Mouse (Mus musculus) intestine, postnatal 0 days (tissue): ENCODE results near the gene Tceal5. TPM values are rescaled to one million over a fixed set of nuclear protein-coding genes. Genes with fewer than 3 reads are reported as not detected.

Source experiments
- ATAC-seq: fragments of 200-750 bp; cut with Nextera tagmentation; 2 replicates; pipeline ENCODE4 v1.8.0; 2017; ENCODE audit warnings: mild to moderate bottlenecking, moderate TSS enrichment, moderate library complexity
- H3K27ac ChIP-seq: fragments of 300-500 bp; sonication (generic); 2 replicates; pipeline ENCODE4 v1.5.1; 2014; ENCODE audit warnings: mild to moderate bottlenecking, low read depth, low read length, moderate library complexity
- H3K27me3 ChIP-seq: fragments of 300-500 bp; sonication (generic); replicated peaks from 2 replicates; pipeline ENCODE4 v1.6.1; 2014; ENCODE audit warnings: low read length, mixed read lengths; ENCODE audit not compliant: control insufficient read depth, insufficient read depth
- H3K36me3 ChIP-seq: fragments of 300-500 bp; sonication (generic); 2 replicates; pipeline ENCODE4 v1.6.1; 2014; ENCODE audit warnings: mild to moderate bottlenecking, moderate library complexity; ENCODE audit not compliant: control insufficient read depth, insufficient read depth
- H3K4me1 ChIP-seq: fragments of 300-500 bp; sonication (generic); replicated peaks from 2 replicates; pipeline ENCODE4 v1.6.1; 2014; ENCODE audit warnings: antibody characterized with exemption, low read length, mixed read lengths; ENCODE audit not compliant: control insufficient read depth, insufficient read depth
- H3K4me2 ChIP-seq: fragments of 300-500 bp; sonication (generic); replicated peaks from 2 replicates; pipeline ENCODE4 v1.6.1; 2014; ENCODE audit warnings: low read depth, mild to moderate bottlenecking, moderate library complexity
- H3K4me3 ChIP-seq: fragments of 300-500 bp; sonication (generic); 2 replicates; pipeline ENCODE4 v1.5.1; 2014; ENCODE audit warnings: low read depth, low read length
- H3K9ac ChIP-seq: fragments of 300-500 bp; sonication (generic); 2 replicates; pipeline ENCODE4 v1.6.1; 2014; ENCODE audit warnings: mild to moderate bottlenecking, low read depth, low read length
- H3K9me3 ChIP-seq: fragments of 300-500 bp; sonication (generic); 2 replicates; pipeline ENCODE4 v1.6.1; 2016; ENCODE audit warnings: mixed run types; ENCODE audit not compliant: control insufficient read depth
- CTCF ChIP-seq: sonication (generic); IDR thresholded peaks from 2 replicates; pipeline ENCODE4 v1.5.1; 2016; ENCODE audit warnings: low read depth, mild to moderate bottlenecking, control low read depth, antibody characterized with exemption, moderate library complexity
- WGBS: fragments of 180-500 bp; shearing (Covaris S2); extraction: QIAGEN DNeasy Blood & Tissue Kit; methylation state at CpG from one replicate; pipeline ENCODE4 v1.1.7; 2014; 5-methylcytosine and 5-hydroxymethylcytosine counted together
- polyA plus RNA-seq: library from polyadenylated mRNA; unstranded; fragments of >200 nt; fragmentation: Nextera tagmentation; extraction: Ambion mirVana; gene quantifications from 2 replicates; pipeline ENCODE4 v1.2.1, GENCODE M21; 2015

Gene Tceal5
- polyA plus RNA-seq, 1 experiment from 2014 or later = 3.4 TPM

GRCm38 (mm10) chrX:136213396-136213795 is 9.7 kb upstream of the Tceal5 start:
- no peak for ATAC-seq
- no peak for TF ChIP-seq CTCF
- Histone ChIP-seq H3K4me1 (no peaks in the 10 kb centered on the region), H3K27ac (no peak overlapping the region), H3K36me3 (no peaks in the 10 kb centered on the region), H3K4me3 (no peak overlapping the region), H3K9me3 (no peaks in the 10 kb centered on the region), H3K9ac (no peak overlapping the region), H3K4me2 (no peak overlapping the region), H3K27me3 (no peaks in the 10 kb centered on the region)
- 40% methylated on average over 2 of the region's 2 CpGs for WGBS

GRCm38 (mm10) chrX:136204406-136204805 is 730 bp upstream of the Tceal5 start:
- Histone ChIP-seq H3K9me3 (no peaks in the 10 kb centered on the region), H3K36me3 (no peaks in the 10 kb centered on the region), H3K4me1 (no peaks in the 10 kb centered on the region), H3K4me3 (no peak overlapping the region), H3K4me2 (peak overlapping the region; percentile 62; the same call in 1 of the 2 replicates), H3K9ac (no peak overlapping the region), H3K27ac (no peak overlapping the region), H3K27me3 (no peaks in the 10 kb centered on the region)
- no peak for TF ChIP-seq CTCF
- 57% methylated on average over 6 of the region's 6 CpGs for WGBS
- no peak for ATAC-seq

- Histone ChIP-seq H3K4me3 (peak overlapping the region; percentile 33), H3K36me3 (no peaks in the 10 kb centered on the region), H3K27ac (no peak overlapping the region), H3K27me3 (no peaks in the 10 kb centered on the region), H3K4me1 (no peaks in the 10 kb centered on the region), H3K9ac (no peak overlapping the region), H3K4me2 (peak overlapping the region; percentile 62), H3K9me3 (no peaks in the 10 kb centered on the region)
- WGBS = 33% methylated on average over 7 of the region's 7 CpGs
- no peak for TF ChIP-seq CTCF
- ATAC-seq = no peak
These were observed 419 bp downstream of the Tceal5 start for GRCm38 (mm10) chrX:136203257-136203656.

- TF ChIP-seq CTCF = peak; percentile 71
- Histone ChIP-seq H3K36me3 (no peaks in the 10 kb centered on the region), H3K4me2 (no peak overlapping the region), H3K4me1 (no peaks in the 10 kb centered on the region), H3K27me3 (no peaks in the 10 kb centered on the region), H3K27ac (no peak overlapping the region), H3K4me3 (no peak overlapping the region), H3K9me3 (no peaks in the 10 kb centered on the region), H3K9ac (no peak overlapping the region)
- 81% methylated on average over 1 of the region's 1 CpGs for WGBS
- ATAC-seq = no peak
These were observed 6.8 kb downstream of the Tceal5 start for GRCm38 (mm10) chrX:136196873-136197272.

GRCm38 (mm10) chrX:136195193-136195944 is 8.3 kb downstream of the Tceal5 start:
- Histone ChIP-seq H3K27ac (no peak overlapping the region), H3K4me1 (no peaks in the 10 kb centered on the region), H3K9ac (no peak overlapping the region), H3K36me3 (no peaks in the 10 kb centered on the region), H3K4me3 (no peak overlapping the region), H3K27me3 (no peaks in the 10 kb centered on the region), H3K9me3 (no peaks in the 10 kb centered on the region), H3K4me2 (no peak overlapping the region)
- no peak for ATAC-seq
- TF ChIP-seq CTCF = no peak
- WGBS = 80% methylated on average over 16 of the region's 16 CpGs

- TF ChIP-seq CTCF = no peak
These were observed 20.6 kb downstream of the Tceal5 start for GRCm38 (mm10) chrX:136183107-136183506.

More at GRCm38 (mm10) chrX:136183107-136183506, 20.6 kb downstream of the Tceal5 start:
- Histone ChIP-seq H3K27me3 (no peaks in the 10 kb centered on the region), H3K9ac (no peak overlapping the region), H3K9me3 (no peaks in the 10 kb centered on the region), H3K4me1 (no peaks in the 10 kb centered on the region), H3K4me3 (no peak overlapping the region), H3K27ac (no peak overlapping the region), H3K36me3 (no peaks in the 10 kb centered on the region), H3K4me2 (no peak overlapping the region)
- ATAC-seq = peak; percentile 77
- 70% methylated on average over 1 of the region's 1 CpGs for WGBS
